Mouse (Mus musculus) hindbrain, embryonic 12.5 days (tissue): Measurements from ENCODE around the gene Olfr643. TPM values are rescaled to one million over a fixed set of nuclear protein-coding genes. Genes with fewer than 3 reads are reported as not detected.

ENCODE experiments used
- ATAC-seq: fragments of 200-750 bp; cut with Nextera tagmentation; 2 replicates; pipeline ENCODE4 v1.8.0; 2017; ENCODE audit warnings: moderate TSS enrichment; ENCODE audit not compliant: low FRiP score
- H3K27ac ChIP-seq: fragments of 300-500 bp; sonication (generic); 2 replicates; pipeline ENCODE4 v1.5.1; 2016; ENCODE audit warnings: mild to moderate bottlenecking
- H3K27me3 ChIP-seq: fragments of 300-500 bp; sonication (generic); 2 replicates; pipeline ENCODE4 v1.6.1; 2016; ENCODE audit warnings: mild to moderate bottlenecking
- H3K36me3 ChIP-seq: fragments of 300-500 bp; sonication (generic); 2 replicates; pipeline ENCODE4 v1.6.1; 2016; ENCODE audit warnings: mild to moderate bottlenecking
- H3K4me1 ChIP-seq: fragments of 300-500 bp; sonication (generic); 2 replicates; pipeline ENCODE4 v1.6.1; 2016
- H3K4me2 ChIP-seq: fragments of 300-500 bp; sonication (generic); replicated peaks from 2 replicates; pipeline ENCODE4 v1.6.1; 2016; ENCODE audit warnings: mild to moderate bottlenecking
- H3K4me3 ChIP-seq: fragments of 300-500 bp; sonication (generic); 2 replicates; pipeline ENCODE4 v1.5.1; 2016; ENCODE audit warnings: mild to moderate bottlenecking
- H3K9ac ChIP-seq: fragments of 300-500 bp; sonication (generic); 2 replicates; pipeline ENCODE4 v1.6.1; 2016; ENCODE audit warnings: mild to moderate bottlenecking, moderate library complexity
- H3K9me3 ChIP-seq: fragments of 300-500 bp; sonication (generic); replicated peaks from 2 replicates; pipeline ENCODE4 v1.6.1; 2016; ENCODE audit warnings: mild to moderate bottlenecking
- WGBS: fragments of 180-500 bp; shearing (Covaris S2); methylation state at CpG from one replicate; pipeline ENCODE4 v1.1.7; 2016; 5-methylcytosine and 5-hydroxymethylcytosine counted together
- polyA plus RNA-seq: library from polyadenylated mRNA; unstranded; fragments of >200 nt; fragmentation: Nextera tagmentation; extraction: Ambion mirVana; gene quantifications from 2 replicates; pipeline ENCODE4 v1.2.1, GENCODE M21; 2016

Olfr643 gene
- polyA plus RNA-seq, 1 experiment from 2014 or later: not detected

DNA sequence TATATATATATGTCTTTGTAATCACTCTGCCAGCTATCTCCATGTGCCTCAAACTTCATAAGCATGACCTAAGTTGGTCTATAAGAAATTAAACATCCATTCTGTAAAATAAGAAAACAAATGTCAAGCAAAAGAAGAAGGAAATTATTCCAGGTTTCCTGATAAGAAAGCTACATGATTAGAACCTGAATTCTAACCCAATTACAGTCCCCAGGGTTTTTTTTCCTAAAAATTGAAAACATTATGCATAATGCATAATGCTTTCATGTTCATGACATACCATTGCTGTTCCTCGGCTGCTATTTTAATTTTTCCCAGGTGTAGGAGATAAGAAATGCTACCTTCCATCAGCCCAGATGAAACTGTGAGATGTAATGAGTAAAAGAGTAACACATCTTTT lies 51.8 kb downstream of the Olfr643 start, which contains the start of gene Olfr645:
TSS of gene Olfr645 (minus strand) at position 101 of the 400 bp plus-strand sequence.
- Histone ChIP-seq H3K27me3 (no peaks in the 10 kb centered on the region), H3K4me2 (no peak within 1 kb of the TSS), H3K4me1 (no peaks in the 10 kb centered on the region), H3K36me3 (no peaks in the 10 kb centered on the region), H3K9ac (no peak within 1 kb of the TSS), H3K4me3 (no peak within 1 kb of the TSS), H3K9me3 (no peaks in the 10 kb centered on the region), H3K27ac (no peak within 1 kb of the TSS)
- WGBS: 94% methylated on average over 1 of the region's 1 CpGs
- no peak for ATAC-seq

GRCm38 (mm10) chr7:104071769-104072168 lies 65.4 kb downstream of the Olfr643 start, which contains the start of gene Olfr644:
TSS of gene Olfr644 (minus strand) at chr7:104071869.
- Histone ChIP-seq H3K4me1 (no peaks in the 10 kb centered on the region), H3K27ac (no peak within 1 kb of the TSS), H3K4me2 (no peak within 1 kb of the TSS), H3K4me3 (no peak within 1 kb of the TSS), H3K27me3 (no peaks in the 10 kb centered on the region), H3K9ac (no peak within 1 kb of the TSS), H3K36me3 (no peaks in the 10 kb centered on the region), H3K9me3 (no peaks in the 10 kb centered on the region)
- 63% methylated on average over 2 of the region's 2 CpGs for WGBS
- ATAC-seq: no peak

DNA sequence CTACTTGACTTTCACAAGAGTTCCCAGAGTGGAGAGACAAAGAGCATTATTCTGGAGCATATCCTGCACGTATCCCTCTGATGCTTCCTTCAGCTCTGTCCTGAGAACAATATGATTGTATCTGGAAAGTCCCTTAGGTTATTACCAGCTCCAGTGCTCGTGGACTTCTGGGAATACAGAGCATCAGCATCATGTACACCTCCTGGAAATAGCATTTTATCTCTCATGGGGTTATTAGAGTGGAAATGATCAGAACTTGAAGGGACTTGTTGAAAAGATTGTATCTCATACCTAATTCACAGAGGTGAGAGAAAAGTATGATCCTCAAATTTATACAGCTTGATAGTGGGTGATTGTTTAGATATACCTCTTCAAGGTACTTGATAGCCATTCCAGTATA lies 75.9 kb downstream of the Olfr643 start, which contains the start of gene 4930516K23Rik:
TSS of gene 4930516K23Rik (minus strand) at position 101 of the 400 bp plus-strand sequence.
- H3K27me3 ChIP-seq: no peaks in the 10 kb centered on the region
- ATAC-seq: no peak
- no peak within 1 kb of the TSS for H3K4me3 ChIP-seq
- no peak within 1 kb of the TSS for H3K27ac ChIP-seq
- no peak within 1 kb of the TSS for H3K4me2 ChIP-seq
- no peaks in the 10 kb centered on the region for H3K4me1 ChIP-seq
- H3K36me3 ChIP-seq: no peaks in the 10 kb centered on the region
- no peaks in the 10 kb centered on the region for H3K9me3 ChIP-seq
- H3K9ac ChIP-seq: no peak within 1 kb of the TSS
- WGBS: 55% methylated on average over 2 of the region's 2 CpGs

DNA sequence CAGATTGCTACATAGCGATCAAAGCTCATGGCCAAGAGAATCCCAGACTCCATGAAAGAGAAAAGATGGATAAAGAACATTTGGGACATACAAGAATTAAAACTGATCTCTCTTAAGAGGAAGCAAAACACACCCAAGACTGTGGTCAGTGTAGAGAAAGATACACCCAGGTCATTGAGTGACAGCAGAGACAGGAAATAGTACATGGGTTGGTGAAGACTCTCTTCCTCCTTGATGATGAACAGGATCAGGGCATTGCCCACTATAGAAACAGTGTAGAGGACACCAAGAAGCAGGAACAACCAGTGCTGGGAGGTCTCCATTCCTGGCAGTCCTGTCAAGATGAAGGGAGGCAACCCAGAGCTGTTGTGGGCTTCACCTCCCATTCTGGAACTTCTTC lies 78.0 kb downstream of the Olfr643 start:
- no peak overlapping the region for H3K9ac ChIP-seq
- no peak overlapping the region for H3K4me2 ChIP-seq
- no peak overlapping the region for H3K27ac ChIP-seq
- 92% methylated on average over 1 of the region's 1 CpGs for WGBS
- no peaks in the 10 kb centered on the region for H3K4me1 ChIP-seq
- no peak for ATAC-seq
- H3K27me3 ChIP-seq: no peaks in the 10 kb centered on the region
- no peaks in the 10 kb centered on the region for H3K36me3 ChIP-seq
- no peaks in the 10 kb centered on the region for H3K9me3 ChIP-seq
- no peak overlapping the region for H3K4me3 ChIP-seq

DNA sequence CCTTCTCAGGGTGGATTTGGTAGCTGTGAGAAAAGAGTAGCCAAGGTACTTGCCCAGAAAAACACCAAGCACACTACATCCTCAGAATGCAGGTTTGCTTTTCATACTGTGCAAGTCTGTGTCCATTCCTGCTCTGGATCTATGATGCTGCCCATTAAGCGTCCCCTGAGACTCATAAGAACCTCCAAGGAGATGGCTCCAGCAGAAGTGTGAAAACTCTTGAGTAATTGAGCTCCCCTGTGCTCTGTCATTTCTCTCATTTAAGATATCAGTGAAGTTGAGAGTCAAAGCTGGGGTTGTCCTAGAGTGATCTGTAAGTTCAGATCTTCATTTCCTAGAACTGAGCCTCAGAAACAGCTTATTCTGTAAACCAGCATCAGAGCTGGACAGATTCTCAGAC lies 84.6 kb downstream of the Olfr643 start, which contains the start of gene Olfr642:
TSS of gene Olfr642 (minus strand) at position 101 of the 400 bp plus-strand sequence.
- Histone ChIP-seq H3K27ac (no peak within 1 kb of the TSS), H3K9me3 (no peaks in the 10 kb centered on the region), H3K4me3 (no peak within 1 kb of the TSS), H3K4me2 (no peak within 1 kb of the TSS), H3K9ac (no peak within 1 kb of the TSS), H3K4me1 (no peaks in the 10 kb centered on the region), H3K36me3 (no peaks in the 10 kb centered on the region), H3K27me3 (no peaks in the 10 kb centered on the region)
- 71% methylated on average over 1 of the region's 1 CpGs for WGBS
- no peak for ATAC-seq

DNA sequence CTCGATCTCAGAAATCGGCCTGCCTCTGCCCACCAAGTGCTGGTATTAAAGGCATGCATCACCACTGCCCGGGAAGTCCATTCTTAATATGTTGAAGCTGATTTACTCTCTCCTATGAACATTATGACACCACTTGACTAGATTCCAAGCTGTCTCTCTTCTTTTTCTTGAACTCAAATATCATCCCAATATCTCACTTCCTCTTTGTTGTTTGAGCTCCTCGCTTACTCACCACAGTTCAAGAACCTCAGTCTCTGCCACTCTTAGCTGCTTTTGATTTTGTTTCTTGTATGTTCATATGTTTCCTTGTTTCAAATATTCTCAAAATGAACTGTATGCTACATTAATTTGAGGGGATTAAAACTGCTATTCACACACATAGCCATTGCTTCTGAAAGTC lies 86.5 kb downstream of the Olfr643 start:
- H3K9ac ChIP-seq: no peak overlapping the region
- ATAC-seq: no peak
- no peaks in the 10 kb centered on the region for H3K9me3 ChIP-seq
- no peak overlapping the region for H3K4me2 ChIP-seq
- no peak overlapping the region for H3K4me3 ChIP-seq
- no peak overlapping the region for H3K27ac ChIP-seq
- WGBS: 93% methylated on average over 4 of the region's 4 CpGs
- no peaks in the 10 kb centered on the region for H3K36me3 ChIP-seq
- no peaks in the 10 kb centered on the region for H3K4me1 ChIP-seq
- no peaks in the 10 kb centered on the region for H3K27me3 ChIP-seq

GRCm38 (mm10) chr7:104035145-104035544 lies 102.1 kb downstream of the Olfr643 start, which contains the start of gene Olfr641:
TSS of gene Olfr641 (plus strand) at chr7:104035445.
- H3K9ac ChIP-seq: no peak within 1 kb of the TSS
- H3K9me3 ChIP-seq: 0 out of 2 replicates have a peak, but pooled peaks cover 5% of the 10 kb centered on the region
- H3K4me1 ChIP-seq: no peaks in the 10 kb centered on the region
- no peak within 1 kb of the TSS for H3K4me2 ChIP-seq
- H3K4me3 ChIP-seq: no peak within 1 kb of the TSS
- H3K27ac ChIP-seq: no peak within 1 kb of the TSS
- WGBS: 65% methylated on average over 1 of the region's 1 CpGs
- H3K27me3 ChIP-seq: no peaks in the 10 kb centered on the region
- ATAC-seq: no peak
- no peaks in the 10 kb centered on the region for H3K36me3 ChIP-seq

GRCm38 (mm10) chr7:104026978-104027377 lies 110.2 kb downstream of the Olfr643 start:
- no peak for ATAC-seq
- WGBS: 83% methylated on average over 3 of the region's 3 CpGs
- H3K9ac ChIP-seq: no peak overlapping the region
- no peaks in the 10 kb centered on the region for H3K36me3 ChIP-seq
- H3K27ac ChIP-seq: no peak overlapping the region
- no peaks in the 10 kb centered on the region for H3K27me3 ChIP-seq
- H3K9me3 ChIP-seq: no peaks in the 10 kb centered on the region
- H3K4me2 ChIP-seq: no peak overlapping the region
- H3K4me1 ChIP-seq: no peaks in the 10 kb centered on the region
- H3K4me3 ChIP-seq: no peak overlapping the region

- no peak for ATAC-seq
- WGBS: 88% methylated on average over 6 of the region's 6 CpGs
- Histone ChIP-seq H3K4me1 (no peaks in the 10 kb centered on the region), H3K4me2 (no peak within 1 kb of the TSS), H3K27ac (no peak within 1 kb of the TSS), H3K9me3 (no peaks in the 10 kb centered on the region), H3K4me3 (no peak within 1 kb of the TSS), H3K9ac (no peak within 1 kb of the TSS), H3K36me3 (no peaks in the 10 kb centered on the region), H3K27me3 (no peaks in the 10 kb centered on the region)
These were observed 111.7 kb downstream of the Olfr643 start, which contains the start of gene Olfr640 for GRCm38 (mm10) chr7:104025473-104025872. TSS of gene Olfr640 (minus strand) at chr7:104025573.

DNA sequence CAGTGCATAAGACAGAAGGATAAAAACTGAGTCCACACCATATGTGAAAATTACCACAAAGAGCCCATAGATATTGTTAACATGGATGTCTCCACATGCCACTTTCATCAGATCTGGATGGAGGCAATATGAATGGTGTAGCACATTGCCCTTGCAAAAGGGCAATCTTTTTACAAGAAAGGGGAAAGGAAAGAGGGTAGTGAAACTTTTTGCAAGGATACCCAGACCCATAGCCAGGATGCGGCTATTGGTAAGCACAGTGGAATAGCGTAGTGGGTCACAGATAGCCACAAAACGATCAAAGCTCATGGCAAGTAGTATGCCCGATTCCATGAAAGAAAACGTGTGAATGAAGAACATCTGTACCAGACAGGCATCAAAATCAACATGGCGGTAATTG lies 115.6 kb downstream of the Olfr643 start:
- Histone ChIP-seq H3K4me2 (no peak overlapping the region), H3K9me3 (no peaks in the 10 kb centered on the region), H3K4me1 (no peaks in the 10 kb centered on the region), H3K27ac (no peak overlapping the region), H3K27me3 (no peaks in the 10 kb centered on the region), H3K4me3 (no peak overlapping the region), H3K36me3 (no peaks in the 10 kb centered on the region), H3K9ac (no peak overlapping the region)
- WGBS: 97% methylated on average over 6 of the region's 6 CpGs
- ATAC-seq: no peak

DNA sequence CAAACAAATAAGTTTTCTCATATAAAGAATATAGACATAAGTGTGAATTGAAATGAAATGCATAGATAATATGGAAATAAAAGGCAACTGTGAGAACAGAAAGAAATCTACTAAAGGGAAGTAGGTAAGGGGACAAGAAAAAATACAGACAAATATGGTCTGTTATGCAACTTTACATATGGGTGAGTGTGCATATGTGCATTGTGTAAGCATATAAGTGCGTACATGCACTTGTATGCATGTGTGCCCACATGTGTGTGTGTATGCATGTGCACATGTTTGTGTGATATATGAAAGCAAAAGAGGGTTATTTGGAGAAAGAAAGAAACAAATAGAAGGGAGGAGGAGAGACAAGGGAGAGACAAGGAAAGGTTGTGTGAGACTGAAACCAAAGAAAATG lies 118.3 kb downstream of the Olfr643 start:
- Histone ChIP-seq H3K4me3 (no peak overlapping the region), H3K9me3 (no peaks in the 10 kb centered on the region), H3K36me3 (no peaks in the 10 kb centered on the region), H3K4me1 (no peaks in the 10 kb centered on the region), H3K9ac (no peak overlapping the region), H3K4me2 (no peak overlapping the region), H3K27ac (no peak overlapping the region), H3K27me3 (no peaks in the 10 kb centered on the region)
- no peak for ATAC-seq
- WGBS: 86% methylated on average over 1 of the region's 1 CpGs

DNA sequence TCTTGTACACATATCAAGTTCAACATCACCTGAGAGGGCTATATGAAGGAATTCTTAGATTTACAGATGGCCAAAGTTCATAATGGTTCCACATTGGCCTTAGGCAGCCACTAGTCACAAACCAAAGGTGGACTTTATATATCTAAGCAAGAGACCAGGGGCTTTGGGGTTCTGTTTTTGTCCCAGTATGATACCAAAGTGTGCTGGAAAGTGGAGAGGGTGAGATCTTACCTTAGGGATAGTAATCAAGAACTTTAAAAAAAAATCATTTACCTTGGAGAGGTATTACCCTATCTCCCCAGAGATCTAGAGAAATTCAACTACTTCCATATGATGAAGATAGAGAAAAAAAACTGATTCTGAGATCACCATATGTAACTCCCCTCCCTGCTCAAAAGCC lies 120.0 kb downstream of the Olfr643 start, which contains the start of gene Olfr639:
TSS of gene Olfr639 (minus strand) at position 101 of the 400 bp plus-strand sequence.
- Histone ChIP-seq H3K36me3 (no peaks in the 10 kb centered on the region), H3K27ac (no peak within 1 kb of the TSS), H3K9me3 (no peaks in the 10 kb centered on the region), H3K4me3 (no peak within 1 kb of the TSS), H3K27me3 (no peaks in the 10 kb centered on the region), H3K9ac (no peak within 1 kb of the TSS), H3K4me1 (no peaks in the 10 kb centered on the region), H3K4me2 (no peak within 1 kb of the TSS)
- no peak for ATAC-seq

- ATAC-seq: no peak
These were observed 138.1 kb downstream of the Olfr643 start for GRCm38 (mm10) chr7:103999124-103999523.

More at GRCm38 (mm10) chr7:103999124-103999523, 138.1 kb downstream of the Olfr643 start:
- Histone ChIP-seq H3K9ac (no peak overlapping the region), H3K27me3 (no peaks in the 10 kb centered on the region), H3K4me1 (no peaks in the 10 kb centered on the region), H3K4me3 (no peak overlapping the region), H3K4me2 (no peak overlapping the region), H3K9me3 (no peaks in the 10 kb centered on the region), H3K36me3 (no peaks in the 10 kb centered on the region), H3K27ac (no peak overlapping the region)
